Mouse (Mus musculus) ES-Bruce4 (cell line): ENCODE results near the gene Pttg1. TPM values are rescaled to one million over a fixed set of nuclear protein-coding genes. Genes with fewer than 3 reads are reported as not detected.

Source experiments
- H3K27ac ChIP-seq: 2 replicates; pipeline ENCODE4 v1.5.1; 2012; ENCODE audit warnings: low read length, inconsistent platforms; ENCODE audit not compliant: insufficient read depth
- H3K27me3 ChIP-seq: 2 replicates; pipeline ENCODE4 v1.6.1; 2012; ENCODE audit warnings: mild to moderate bottlenecking, low read length, inconsistent platforms; ENCODE audit not compliant: control insufficient read depth, poor library complexity, insufficient read depth, severe bottlenecking
- H3K36me3 ChIP-seq: 2 replicates; pipeline ENCODE4 v1.6.1; 2012; ENCODE audit warnings: inconsistent platforms, mild to moderate bottlenecking, low read length, moderate library complexity; ENCODE audit not compliant: control insufficient read depth, poor library complexity, insufficient read depth, severe bottlenecking
- H3K4me1 ChIP-seq: one replicate; pipeline ENCODE4 v1.8.1; 2011; ENCODE audit warnings: low read length; ENCODE audit not compliant: control insufficient read depth, insufficient read depth
- H3K4me3 ChIP-seq: 2 replicates; pipeline ENCODE4 v1.5.1; 2011; ENCODE audit warnings: low read depth, mild to moderate bottlenecking, low read length
- H3K9ac ChIP-seq: 2 replicates; pipeline ENCODE4 v1.6.1; 2012; ENCODE audit warnings: low read depth, mild to moderate bottlenecking, inconsistent platforms; ENCODE audit not compliant: poor library complexity, severe bottlenecking
- H3K9me3 ChIP-seq: replicated peaks from 2 replicates; pipeline ENCODE4 v1.6.1; 2012; ENCODE audit warnings: mild to moderate bottlenecking, low read length, inconsistent platforms; ENCODE audit not compliant: control insufficient read depth, poor library complexity, insufficient read depth, severe bottlenecking
- CTCF ChIP-seq: IDR thresholded peaks from one replicate; pipeline ENCODE4 v1.8.1; 2011; ENCODE audit warnings: low read depth, low read length
- EP300 ChIP-seq: IDR thresholded peaks from 2 replicates; pipeline ENCODE4 v1.6.1; 2011; ENCODE audit warnings: low read depth, low read length; ENCODE audit not compliant: insufficient read depth
- POLR2A ChIP-seq: IDR thresholded peaks from one replicate; pipeline ENCODE4 v1.8.1; 2011; ENCODE audit warnings: low read length; ENCODE audit not compliant: insufficient read depth
- polyA plus RNA-seq: library from polyadenylated mRNA; stranded (reverse); fragments of >200 nt; gene quantifications from 2 replicates; pipeline ENCODE4 v1.2.4, GENCODE M21; 2011; ENCODE audit warnings: low read depth; ENCODE audit not compliant: missing spikeins, insufficient read depth, insufficient read length

The Pttg1 gene
- 200 and 202 TPM in 2 replicates for polyA plus RNA-seq

GRCm38 (mm10) chr11:43425824-43426413 lies at the start of gene Pttg1:
Pttg1 (minus strand) TSS chr11:43426251.
- Histone ChIP-seq H3K36me3 (peaks cover 18% of the 10 kb centered on the region), H3K4me3 (peak within 1 kb of the TSS; percentile 60), H3K9ac (peak within 1 kb of the TSS; percentile 54), H3K27ac (peak within 1 kb of the TSS; percentile 77), H3K4me1 (no peaks in the 10 kb centered on the region), H3K9me3 (no peaks in the 10 kb centered on the region), H3K27me3 (no peaks in the 10 kb centered on the region)
- no peak for TF ChIP-seq CTCF
- no peak for TF ChIP-seq EP300
- TF ChIP-seq POLR2A, result peak; percentile 95

GRCm38 (mm10) chr11:43474225-43474774 lies 48.2 kb upstream of the Pttg1 start, which contains the start of gene C1qtnf2:
C1qtnf2 (plus strand) TSS chr11:43474276.
- Histone ChIP-seq H3K9me3 (no peaks in the 10 kb centered on the region), H3K4me1 (no peaks in the 10 kb centered on the region), H3K4me3 (no peak within 1 kb of the TSS), H3K27me3 (no peaks in the 10 kb centered on the region), H3K9ac (no peak within 1 kb of the TSS), H3K36me3 (no peaks in the 10 kb centered on the region), H3K27ac (no peak within 1 kb of the TSS)
- TF ChIP-seq POLR2A (no peak), EP300 (no peak), CTCF (no peak)

- no peaks in the 10 kb centered on the region for H3K27me3 ChIP-seq
- no peaks in the 10 kb centered on the region for H3K4me1 ChIP-seq
- H3K4me3 ChIP-seq, result no peak overlapping the region
- H3K9ac ChIP-seq, result no peak overlapping the region
- no peaks in the 10 kb centered on the region for H3K36me3 ChIP-seq
- H3K27ac ChIP-seq, result no peak overlapping the region
- H3K9me3 ChIP-seq, result no peaks in the 10 kb centered on the region
- TF ChIP-seq POLR2A, result no peak
- no peak for TF ChIP-seq CTCF
- no peak for TF ChIP-seq EP300
Measured at GRCm38 (mm10) chr11:43473635-43474224, 47.7 kb upstream of the Pttg1 start.

GRCm38 (mm10) chr11:43473115-43473514 lies 47.1 kb upstream of the Pttg1 start:
- H3K27ac ChIP-seq, result no peak overlapping the region
- no peak for TF ChIP-seq POLR2A
- TF ChIP-seq CTCF, result no peak
- TF ChIP-seq EP300, result no peak

GRCm38 (mm10) chr11:43470881-43471820 lies 45.1 kb upstream of the Pttg1 start:
- Histone ChIP-seq H3K36me3 (no peaks in the 10 kb centered on the region), H3K4me1 (no peaks in the 10 kb centered on the region), H3K9me3 (no peaks in the 10 kb centered on the region), H3K27ac (no peak overlapping the region), H3K4me3 (no peak overlapping the region), H3K9ac (no peak overlapping the region), H3K27me3 (no peaks in the 10 kb centered on the region)
- no peak for TF ChIP-seq POLR2A

More at GRCm38 (mm10) chr11:43473115-43473514, 47.1 kb upstream of the Pttg1 start:
- Histone ChIP-seq H3K27me3 (no peaks in the 10 kb centered on the region), H3K4me3 (no peak overlapping the region), H3K36me3 (no peaks in the 10 kb centered on the region), H3K9me3 (no peaks in the 10 kb centered on the region), H3K4me1 (no peaks in the 10 kb centered on the region), H3K9ac (no peak overlapping the region)

- Histone ChIP-seq H3K4me3 (no peak overlapping the region), H3K4me1 (no peaks in the 10 kb centered on the region), H3K9me3 (no peaks in the 10 kb centered on the region), H3K27me3 (no peaks in the 10 kb centered on the region), H3K36me3 (no peaks in the 10 kb centered on the region), H3K9ac (no peak overlapping the region), H3K27ac (no peak overlapping the region)
- TF ChIP-seq POLR2A (no peak), CTCF (no peak), EP300 (no peak)
Measured at GRCm38 (mm10) chr11:43470118-43470517, 44.1 kb upstream of the Pttg1 start.
